Comparison of ENCODE assay signal across 9 mouse cellular contexts in the genomic region with DNA sequence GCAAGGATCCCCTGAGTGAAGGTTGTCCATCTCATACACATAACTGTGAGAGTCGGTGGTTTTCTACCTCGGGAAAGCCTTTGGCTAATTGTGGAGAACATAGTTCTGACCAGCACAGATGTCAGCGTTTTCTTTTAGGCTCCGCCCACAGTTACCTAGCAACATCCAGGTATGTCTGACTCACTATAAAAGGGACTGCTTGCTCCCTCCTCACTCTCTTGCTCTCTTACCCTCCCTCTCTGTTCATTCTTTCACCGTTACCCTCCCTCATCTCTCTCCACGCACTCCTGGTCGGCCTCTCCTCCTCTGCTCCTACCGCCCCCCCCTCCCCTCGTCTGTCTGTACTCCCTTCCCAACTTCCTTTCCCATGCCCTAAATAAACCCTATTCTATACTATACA. TPM values are rescaled to one million over a fixed set of nuclear protein-coding genes. Genes with fewer than 3 reads are reported as not detected.
A peak's percentile ranks its signal among the peaks of the same experiment; 100 is the strongest.
DNase-seq lines count a peak whose midpoint lies in the region; ATAC-seq and TF ChIP-seq lines count a peak whose summit lies in the region.
"Had no signal": no experiment of that assay in that cellular context is flagged by ENCODE, and none has a peak within 500 bp of the region (broad histone marks: within the 10 kb centered on the region; RNA-seq: fewer than 3 reads in every experiment).

No protein-coding gene starts in this region.

- intact Hi-C loops in heart, postnatal 36 days (cut with DNase I), result loop anchor here (1.0 to 10.0 kb wide), 4 partner anchors 22 to 532 kb away; no protein-coding TSS in a partner anchor

- no peaks in the 10 kb centered on the region for H3K9me3 ChIP-seq in forebrain, embryonic 12.5 days
- no peaks in the 10 kb centered on the region for H3K9me3 ChIP-seq in kidney, embryonic 15.5 days (replicated peaks)
- H3K9me3 ChIP-seq in midbrain, postnatal 0 days (ENCODE audit: low read length), result no peaks in the 10 kb centered on the region

- peaks cover 5% of the 10 kb centered on the region; the same call in 1 of the 2 replicates for H3K4me1 ChIP-seq in forebrain, embryonic 12.5 days
- H3K4me1 ChIP-seq in kidney, embryonic 15.5 days, result peaks cover 7% of the 10 kb centered on the region
- H3K4me1 ChIP-seq in midbrain, postnatal 0 days (ENCODE audit: insufficient read depth, low read length), result no peaks in the 10 kb centered on the region

- no peaks in the 10 kb centered on the region for H3K36me3 ChIP-seq in forebrain, embryonic 12.5 days (replicated peaks)
- no peaks in the 10 kb centered on the region for H3K36me3 ChIP-seq in kidney, embryonic 15.5 days
- H3K36me3 ChIP-seq in midbrain, postnatal 0 days (ENCODE audit: insufficient read depth, low read length), result no peaks in the 10 kb centered on the region
- H3K36me3 ChIP-seq: G1E had no signal

- DNase-seq in lung, adult 18-20 months, result peak; percentile 60 to 76
- no peak for DNase-seq in lung, postnatal 4 days
- DNase-seq in midbrain, postnatal 0 days (ENCODE audit: low spot score), result no peak
- DNase-seq in gastrocnemius, postnatal 10 days, result no peak
- no peak for DNase-seq in heart, postnatal 36 days
- DNase-seq in layer of hippocampus, adult 8-10 months (ENCODE audit: low spot score in 2 of 2), result no peak

- no peak overlapping the region for H3K27ac ChIP-seq in forebrain, embryonic 12.5 days
- H3K27ac ChIP-seq in kidney, embryonic 15.5 days, result no peak overlapping the region
- no peak overlapping the region for H3K27ac ChIP-seq in midbrain, postnatal 0 days (ENCODE audit: low read depth, low read length)

- 36% methylated on average over 9 of the region's 9 CpGs for WGBS in forebrain, embryonic 12.5 days
- 29% methylated on average over 9 of the region's 9 CpGs for WGBS in kidney, embryonic 15.5 days
- 24% methylated on average over 9 of the region's 9 CpGs for WGBS in midbrain, postnatal 0 days

- H3K4me3 ChIP-seq in forebrain, embryonic 12.5 days (replicated peaks), result no peak overlapping the region
- no peak overlapping the region for H3K4me3 ChIP-seq in kidney, embryonic 15.5 days (replicated peaks)
- no peak overlapping the region for H3K4me3 ChIP-seq in midbrain, postnatal 0 days (ENCODE audit: low read depth, low read length)

- H3K9ac ChIP-seq in forebrain, embryonic 12.5 days, result no peak overlapping the region
- H3K9ac ChIP-seq in kidney, embryonic 15.5 days, result no peak overlapping the region
- no peak overlapping the region for H3K9ac ChIP-seq in midbrain, postnatal 0 days (replicated peaks; ENCODE audit: low read length, poor library complexity, severe bottlenecking)

- TF ChIP-seq CTCF in midbrain, postnatal 0 days (IDR thresholded peaks at IDR 0.05), result no peak

- H3K27me3 ChIP-seq in forebrain, embryonic 12.5 days, result no peaks in the 10 kb centered on the region
- H3K27me3 ChIP-seq in kidney, embryonic 15.5 days, result no peaks in the 10 kb centered on the region
- H3K27me3 ChIP-seq in midbrain, postnatal 0 days (ENCODE audit: insufficient read depth, low read length), result no peaks in the 10 kb centered on the region

- no peak overlapping the region for H3K4me2 ChIP-seq in forebrain, embryonic 12.5 days
- H3K4me2 ChIP-seq in kidney, embryonic 15.5 days, result peak overlapping the region; percentile 36
- peak overlapping the region; percentile 20; the same call in 1 of the 2 replicates for H3K4me2 ChIP-seq in midbrain, postnatal 0 days (ENCODE audit: low read depth, low read length, poor library complexity, severe bottlenecking)

- ATAC-seq in forebrain, embryonic 12.5 days (ENCODE audit: low FRiP score), result peak; percentile 50; the same call in 1 of the 2 replicates
- peak; percentile 66 for ATAC-seq in kidney, embryonic 15.5 days (replicated peaks; ENCODE audit: low FRiP score)
- peak; percentile 52 for ATAC-seq in midbrain, postnatal 0 days (ENCODE audit: low FRiP score)

RNA-seq across cellular contexts. Expression of a gene that starts 11.5 kb away (rescaled TPM):
- not detected in 2 replicates for polyA plus RNA-seq in forebrain, embryonic 12.5 days (2016; fragmentation: Nextera tagmentation; extraction: Ambion mirVana)
- 1.2 and 1.6 TPM in 2 replicates for polyA plus RNA-seq in kidney, embryonic 15.5 days (2015; fragmentation: Nextera tagmentation; extraction: Ambion mirVana)
- 0.27 TPM in 1 of 2 replicates, not detected in the other for total RNA-seq in midbrain, postnatal 0 days (2014; rRNA removed)
- polyA plus RNA-seq in midbrain, postnatal 0 days (2015; fragmentation: Nextera tagmentation; extraction: Ambion mirVana), result 0.10 and 0.18 TPM in 2 replicates
- under 1 TPM; 0.09 to 0.14 TPM for total RNA-seq in gastrocnemius, postnatal 10 days (2021)
- total RNA-seq in heart, postnatal 36 days (2021), result under 1 TPM; 0.30 to 0.31 TPM
- under 1 TPM; 0.13 to 0.33 (median 0.20) TPM for total RNA-seq in layer of hippocampus, adult 8-10 months (2022)
- polyA plus RNA-seq: G1E had no signal

RNA-seq across cellular contexts. Expression of a gene that starts 51.6 kb away (rescaled TPM):
- 379 and 381 TPM in 2 replicates for polyA plus RNA-seq in forebrain, embryonic 12.5 days (2016; fragmentation: Nextera tagmentation; extraction: Ambion mirVana)
- polyA plus RNA-seq in kidney, embryonic 15.5 days (2015; fragmentation: Nextera tagmentation; extraction: Ambion mirVana), result 476 and 514 TPM in 2 replicates
- 96.5 and 122 TPM in 2 replicates for total RNA-seq in midbrain, postnatal 0 days (2014; rRNA removed)
- 352 and 374 TPM in 2 replicates for polyA plus RNA-seq in midbrain, postnatal 0 days (2015; fragmentation: Nextera tagmentation; extraction: Ambion mirVana)
- 100 to 1,000 TPM; 123 to 131 TPM for total RNA-seq in gastrocnemius, postnatal 10 days (2021)
- total RNA-seq in heart, postnatal 36 days (2021), result 100 to 1,000 TPM; 121 to 131 TPM
- 10 to 100 TPM; 85.4 to 95.3 (median 92.5) TPM for total RNA-seq in layer of hippocampus, adult 8-10 months (2022)

Comparison
In these comparisons a context has a peak if more than half of its experiments do, and no peak if none do; other contexts are left out.
1. DNase-seq: peak in lung, adult 18-20 months (2 of 2); none in lung, postnatal 4 days (0 of 2), midbrain, postnatal 0 days (single experiment), gastrocnemius, postnatal 10 days (single experiment), heart, postnatal 36 days (0 of 2) and layer of hippocampus, adult 8-10 months (0 of 2).
2. Peak in every context shown above with its lines, with median percentiles within 50 percentile points of each other: ATAC-seq.